Mouse (Mus musculus): ENCODE measurements at regions not wholly inside any gene's neighbourhood (a gene's known extent, or its start where the extent isn't known, plus 50 kb on each side); places are given as distances from the start of the nearest gene placed in this dataset.

GRCm38 (mm10) chr5:49660598-49660997, 135.9 kb upstream of the Kcnip4 start:
- no peak for TF ChIP-seq CTCF (IDR thresholded peaks at IDR 0.05 in 2 of 3, conservative IDR thresholded peaks at IDR 0.05 in 1 of 3; ENCODE audit: control insufficient read depth in 1 of 3, insufficient read depth in 1 of 3, low read depth in 2 of 3, low read length in 3 of 3, poor library complexity in 1 of 3, severe bottlenecking in 1 of 3)
- no peak for TF ChIP-seq GABPA (IDR thresholded peaks at IDR 0.05; ENCODE audit: low read depth, low read length)
- no peak for TF ChIP-seq CHD2 (IDR thresholded peaks at IDR 0.05; ENCODE audit: low read length)
- TF ChIP-seq RAD21 (IDR thresholded peaks at IDR 0.05; ENCODE audit: low read depth, low read length): no peak
- TF ChIP-seq USF2 (IDR thresholded peaks at IDR 0.05; ENCODE audit: borderline replicate concordance in 1 of 2, insufficient read depth in 1 of 2, low read depth in 1 of 2, low read length in 2 of 2): no peak
- no peak for TF ChIP-seq CHD1 (IDR thresholded peaks at IDR 0.05; ENCODE audit: low read depth, low read length)
- TF ChIP-seq KAT2A (conservative IDR thresholded peaks at IDR 0.05; ENCODE audit: low read depth, low read length): no peak

GRCm38 (mm10) chr5:49650953-49651352, 126.2 kb upstream of the Kcnip4 start:
- no peaks in the 10 kb centered on the region for H3K27me3 ChIP-seq (ENCODE audit: control insufficient read depth in 1 of 2, insufficient read depth in 2 of 2, low read length in 2 of 2)
- no peak overlapping the region for H3K9ac ChIP-seq (ENCODE audit: control insufficient read depth, low read depth, low read length, poor library complexity, severe bottlenecking)
- TF ChIP-seq CHD2 (IDR thresholded peaks at IDR 0.05; ENCODE audit: low read length): no peak
- no peak for TF ChIP-seq ETS1 (IDR thresholded peaks at IDR 0.05; ENCODE audit: low read depth, low read length)
- no peak for TF ChIP-seq KAT2A (conservative IDR thresholded peaks at IDR 0.05; ENCODE audit: low read depth, low read length)
- TF ChIP-seq GABPA (IDR thresholded peaks at IDR 0.05; ENCODE audit: low read depth, low read length): no peak
- no peak for TF ChIP-seq RCOR1 (IDR thresholded peaks at IDR 0.05; ENCODE audit: low read depth, low read length)
- TF ChIP-seq MAZ (IDR thresholded peaks at IDR 0.05; ENCODE audit: low read depth, low read length): no peak
- TF ChIP-seq USF1 (IDR thresholded peaks at IDR 0.05; ENCODE audit: low read depth, low read length): no peak
- no peak for TF ChIP-seq ZKSCAN1 (IDR thresholded peaks at IDR 0.05; ENCODE audit: low read depth, low read length)
- no peaks in the 10 kb centered on the region for H3K4me1 ChIP-seq (ENCODE audit: control insufficient read depth in 1 of 2, insufficient read depth in 2 of 2, low read length in 2 of 2)
- H3K9me3 ChIP-seq (replicated peaks; ENCODE audit: insufficient read depth, low read length): no peaks in the 10 kb centered on the region
- no peak for DNase-seq (ENCODE audit: low read depth, low spot score)
- no peak overlapping the region for H3K27ac ChIP-seq (ENCODE audit: control insufficient read depth, low read depth, low read length)
- no peaks in the 10 kb centered on the region for H3K36me3 ChIP-seq (ENCODE audit: control insufficient read depth in 1 of 2, insufficient read depth in 2 of 2, low read length in 2 of 2)
- no peaks in the 10 kb centered on the region for H3K79me2 ChIP-seq (ENCODE audit: control insufficient read depth, insufficient read depth, low read length, poor library complexity)
- H3K4me3 ChIP-seq (ENCODE audit: control insufficient read depth in 1 of 2, insufficient read depth in 1 of 2, low read depth in 2 of 2, low read length in 2 of 2): no peak overlapping the region

More at GRCm38 (mm10) chr5:49660598-49660997, 135.9 kb upstream of the Kcnip4 start:
- no peak for DNase-seq (ENCODE audit: low read depth, low spot score)
- no peaks in the 10 kb centered on the region for H3K9me3 ChIP-seq (replicated peaks; ENCODE audit: insufficient read depth, low read length)
- H3K9ac ChIP-seq (ENCODE audit: control insufficient read depth, low read depth, low read length, poor library complexity, severe bottlenecking): no peak overlapping the region
- no peaks in the 10 kb centered on the region for H3K36me3 ChIP-seq (ENCODE audit: control insufficient read depth in 1 of 2, insufficient read depth in 2 of 2, low read length in 2 of 2)
- H3K4me1 ChIP-seq (ENCODE audit: control insufficient read depth in 1 of 2, insufficient read depth in 2 of 2, low read length in 2 of 2): no peaks in the 10 kb centered on the region
- no peak overlapping the region for H3K27ac ChIP-seq (ENCODE audit: control insufficient read depth, low read depth, low read length)
- no peaks in the 10 kb centered on the region for H3K27me3 ChIP-seq (ENCODE audit: control insufficient read depth in 1 of 2, insufficient read depth in 2 of 2, low read length in 2 of 2)
- no peak overlapping the region for H3K4me3 ChIP-seq (ENCODE audit: control insufficient read depth in 1 of 2, insufficient read depth in 1 of 2, low read depth in 2 of 2, low read length in 2 of 2)
- no peaks in the 10 kb centered on the region for H3K79me2 ChIP-seq (ENCODE audit: control insufficient read depth, insufficient read depth, low read length, poor library complexity)

GRCm38 (mm10) chr5:49645781-49646180, 121.1 kb upstream of the Kcnip4 start:
- no peaks in the 10 kb centered on the region for H3K4me1 ChIP-seq (ENCODE audit: control insufficient read depth in 1 of 2, insufficient read depth in 2 of 2, low read length in 2 of 2)
- no peak overlapping the region for H3K4me3 ChIP-seq (ENCODE audit: control insufficient read depth in 1 of 2, insufficient read depth in 1 of 2, low read depth in 2 of 2, low read length in 2 of 2)
- H3K79me2 ChIP-seq (ENCODE audit: control insufficient read depth, insufficient read depth, low read length, poor library complexity): no peaks in the 10 kb centered on the region
- no peaks in the 10 kb centered on the region for H3K9me3 ChIP-seq (replicated peaks; ENCODE audit: insufficient read depth, low read length)
- TF ChIP-seq TBP (IDR thresholded peaks at IDR 0.05; ENCODE audit: low read depth, low read length) (no peak), ELF1 (IDR thresholded peaks at IDR 0.05; ENCODE audit: low read depth, low read length) (no peak), ZC3H11A (IDR thresholded peaks at IDR 0.05; ENCODE audit: low read depth, low read length) (no peak), HCFC1 (IDR thresholded peaks at IDR 0.05; ENCODE audit: low read depth, low read length) (no peak), ETS1 (IDR thresholded peaks at IDR 0.05; ENCODE audit: low read depth, low read length) (no peak), GATA1 (IDR thresholded peaks at IDR 0.05; ENCODE audit: low read depth, low read length) (no peak), GABPA (IDR thresholded peaks at IDR 0.05; ENCODE audit: low read depth, low read length) (no peak), POLR2AphosphoS2 (IDR thresholded peaks at IDR 0.05; ENCODE audit: low read length) (no peak), KAT2A (conservative IDR thresholded peaks at IDR 0.05; ENCODE audit: low read depth, low read length) (no peak), MYB (IDR thresholded peaks at IDR 0.05; ENCODE audit: low read depth, low read length) (no peak)
- H3K27me3 ChIP-seq (ENCODE audit: control insufficient read depth in 1 of 2, insufficient read depth in 2 of 2, low read length in 2 of 2): no peaks in the 10 kb centered on the region
- no peak for DNase-seq (ENCODE audit: low read depth, low spot score)
- H3K36me3 ChIP-seq (ENCODE audit: control insufficient read depth in 1 of 2, insufficient read depth in 2 of 2, low read length in 2 of 2): no peaks in the 10 kb centered on the region
- no peak overlapping the region for H3K9ac ChIP-seq (ENCODE audit: control insufficient read depth, low read depth, low read length, poor library complexity, severe bottlenecking)
- no peak overlapping the region for H3K27ac ChIP-seq (ENCODE audit: control insufficient read depth, low read depth, low read length)

Measured in MEL (cell line).